Mouse (Mus musculus) lung, embryonic 16.5 days (tissue): Measurements from ENCODE around the gene Jun. TPM values are rescaled to one million over a fixed set of nuclear protein-coding genes. Genes with fewer than 3 reads are reported as not detected.
A peak's percentile ranks its signal among the peaks of the same experiment; 100 is the strongest.

ENCODE experiments used
- ATAC-seq: fragments of 200-750 bp; cut with Nextera tagmentation; 2 replicates; pipeline ENCODE4 v1.8.0; 2017; ENCODE audit warnings: low read depth, mild to moderate bottlenecking, moderate library complexity
- H3K27ac ChIP-seq: fragments of 300-500 bp; sonication (generic); 2 replicates; pipeline ENCODE4 v1.5.1; 2014; ENCODE audit warnings: mild to moderate bottlenecking, control low read depth, low read length
- H3K27me3 ChIP-seq: fragments of 300-500 bp; sonication (generic); 2 replicates; pipeline ENCODE4 v1.6.1; 2014; ENCODE audit warnings: low read depth, low read length, mixed read lengths; ENCODE audit not compliant: control insufficient read depth, insufficient read depth
- H3K36me3 ChIP-seq: fragments of 300-500 bp; sonication (generic); 2 replicates; pipeline ENCODE4 v1.6.1; 2014; ENCODE audit warnings: low read length; ENCODE audit not compliant: control insufficient read depth, insufficient read depth
- H3K4me1 ChIP-seq: fragments of 300-500 bp; sonication (generic); replicated peaks from 2 replicates; pipeline ENCODE4 v1.6.1; 2014; ENCODE audit warnings: low read length, mixed read lengths; ENCODE audit not compliant: control insufficient read depth, insufficient read depth
- H3K4me2 ChIP-seq: fragments of 300-500 bp; sonication (generic); 2 replicates; pipeline ENCODE4 v1.6.1; 2014; ENCODE audit warnings: low read depth, low read length, control low read depth
- H3K4me3 ChIP-seq: fragments of 300-500 bp; sonication (generic); 2 replicates; pipeline ENCODE4 v1.5.1; 2014; ENCODE audit warnings: mild to moderate bottlenecking, low read length, control low read depth
- H3K9ac ChIP-seq: fragments of 300-500 bp; sonication (generic); 2 replicates; pipeline ENCODE4 v1.6.1; 2014; ENCODE audit warnings: low read length, control low read depth
- H3K9me3 ChIP-seq: fragments of 300-500 bp; sonication (generic); 2 replicates; pipeline ENCODE4 v1.6.1; 2016; ENCODE audit warnings: low read length; ENCODE audit not compliant: control insufficient read depth
- WGBS: fragments of 180-500 bp; shearing (Covaris S2); extraction: QIAGEN DNeasy Blood & Tissue Kit; methylation state at CpG from one replicate; pipeline ENCODE4 v1.1.7; 2014; 5-methylcytosine and 5-hydroxymethylcytosine counted together
- polyA plus RNA-seq: library from polyadenylated mRNA; unstranded; fragments of >200 nt; fragmentation: Nextera tagmentation; extraction: Ambion mirVana; gene quantifications from 2 replicates; pipeline ENCODE4 v1.2.1, GENCODE M21; 2015

The Jun gene
- 110 and 119 TPM in 2 replicates for polyA plus RNA-seq

DNA sequence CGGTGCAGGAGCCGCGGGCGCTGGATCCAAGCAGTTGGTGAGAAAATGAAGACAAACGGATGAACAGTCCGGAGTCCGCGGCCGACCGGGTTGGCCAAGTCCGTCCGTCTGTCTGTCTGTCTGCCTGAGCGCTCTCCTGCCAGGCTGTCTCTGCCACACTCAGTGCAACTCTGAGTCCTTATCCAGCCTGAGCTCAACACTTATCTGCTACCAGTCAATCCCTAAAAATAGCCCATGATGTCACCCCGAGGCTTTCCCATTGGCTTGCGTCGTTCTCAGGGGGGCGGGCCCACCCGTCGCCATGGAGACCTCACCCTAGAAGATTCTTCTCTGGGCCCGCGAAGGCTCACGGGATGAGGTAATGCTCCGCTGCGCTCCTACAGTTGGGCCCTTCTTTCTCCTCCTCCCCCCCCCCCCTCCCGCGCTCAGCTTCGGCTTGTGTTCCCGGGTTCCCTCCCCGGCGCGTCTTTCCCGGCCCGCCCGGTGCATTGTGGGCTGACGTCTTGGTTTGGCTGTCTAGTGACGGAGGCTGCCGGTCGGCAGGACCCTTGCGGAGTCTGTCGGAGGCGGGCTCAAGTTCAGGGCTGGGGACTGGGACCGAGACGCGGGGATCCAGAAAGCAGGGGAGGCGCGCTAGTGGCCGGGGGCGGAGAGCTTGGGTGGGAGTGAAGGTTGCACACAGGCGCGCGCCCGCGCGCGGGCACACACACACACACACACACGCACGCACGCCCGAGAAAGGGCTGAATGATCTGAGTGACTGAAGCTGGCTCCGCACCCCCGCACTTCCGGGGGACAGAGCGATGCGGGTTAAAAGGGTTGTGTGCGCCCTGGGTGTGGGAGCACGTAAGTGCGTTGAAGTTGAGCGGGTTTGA lies at the start of gene Jun:
Gene Jun, minus strand, starts transcription at position 198 of the 875 bp plus-strand sequence.
- peaks cover 24% of the 10 kb centered on the region for H3K4me1 ChIP-seq
- H3K27me3 ChIP-seq: no peaks in the 10 kb centered on the region
- peak within 1 kb of the TSS; percentile 87 for H3K4me3 ChIP-seq
- peak within 1 kb of the TSS; percentile 98 for H3K9ac ChIP-seq
- WGBS: under 1% methylated on average over 62 of the region's 68 CpGs
- H3K27ac ChIP-seq: peak within 1 kb of the TSS; percentile 100
- peak; percentile 92 for ATAC-seq
- no peaks in the 10 kb centered on the region for H3K9me3 ChIP-seq
- H3K4me2 ChIP-seq: peak within 1 kb of the TSS; percentile 89
- 0 out of 2 replicates have a peak, but pooled peaks cover 2% of the 10 kb centered on the region for H3K36me3 ChIP-seq

DNA sequence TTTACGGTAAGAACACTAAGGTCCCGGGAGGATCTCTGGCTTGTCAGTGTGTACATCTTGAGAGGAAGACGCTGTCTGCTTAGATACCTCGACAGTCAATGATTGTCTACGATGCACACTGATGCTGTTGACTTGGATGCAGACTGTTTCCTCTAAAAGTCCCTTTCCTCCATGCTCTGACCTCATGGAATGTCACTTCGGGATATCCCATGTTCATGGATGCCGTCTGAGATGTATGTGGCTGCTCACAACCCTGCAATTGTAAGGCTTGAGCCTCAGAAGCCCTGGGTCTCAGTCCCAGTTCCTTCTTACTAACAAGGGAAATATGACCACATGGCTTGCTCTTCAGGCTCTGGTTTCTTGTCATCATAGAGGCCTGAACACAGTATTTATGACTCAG lies 49.7 kb upstream of the Jun start:
- H3K36me3 ChIP-seq: no peaks in the 10 kb centered on the region
- 94% methylated on average over 7 of the region's 7 CpGs for WGBS
- no peak overlapping the region for H3K4me2 ChIP-seq
- no peaks in the 10 kb centered on the region; the same call in 1 of the 2 replicates for H3K9me3 ChIP-seq
- no peak overlapping the region for H3K27ac ChIP-seq
- no peak for ATAC-seq
- no peaks in the 10 kb centered on the region for H3K27me3 ChIP-seq
- no peak overlapping the region for H3K9ac ChIP-seq
- H3K4me1 ChIP-seq: peaks cover 27% of the 10 kb centered on the region
- no peak overlapping the region for H3K4me3 ChIP-seq

DNA sequence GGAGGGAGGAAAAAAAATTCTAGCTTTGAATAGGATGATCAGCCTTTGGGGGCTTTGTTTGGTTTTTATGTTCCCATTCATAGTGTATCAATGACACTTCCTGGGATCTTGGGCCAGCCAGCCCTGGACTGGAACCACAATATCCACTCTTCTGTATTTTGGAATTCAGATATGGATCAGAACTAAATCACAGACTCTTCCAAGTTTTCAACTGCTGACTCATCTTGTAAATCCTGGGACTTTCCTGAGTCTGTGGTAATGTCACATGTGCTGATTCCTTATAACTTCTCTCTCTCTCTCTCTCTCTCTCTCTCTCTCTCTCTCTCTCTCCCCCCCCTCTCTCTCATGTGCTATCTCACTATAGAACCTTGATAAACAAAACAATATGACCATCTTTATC lies 48.7 kb upstream of the Jun start:
- Histone ChIP-seq H3K9me3 (no peaks in the 10 kb centered on the region; the same call in 1 of the 2 replicates), H3K27ac (no peak overlapping the region), H3K36me3 (no peaks in the 10 kb centered on the region), H3K27me3 (no peaks in the 10 kb centered on the region), H3K9ac (no peak overlapping the region), H3K4me3 (no peak overlapping the region), H3K4me1 (peaks cover 24% of the 10 kb centered on the region), H3K4me2 (no peak overlapping the region)
- ATAC-seq: no peak

DNA sequence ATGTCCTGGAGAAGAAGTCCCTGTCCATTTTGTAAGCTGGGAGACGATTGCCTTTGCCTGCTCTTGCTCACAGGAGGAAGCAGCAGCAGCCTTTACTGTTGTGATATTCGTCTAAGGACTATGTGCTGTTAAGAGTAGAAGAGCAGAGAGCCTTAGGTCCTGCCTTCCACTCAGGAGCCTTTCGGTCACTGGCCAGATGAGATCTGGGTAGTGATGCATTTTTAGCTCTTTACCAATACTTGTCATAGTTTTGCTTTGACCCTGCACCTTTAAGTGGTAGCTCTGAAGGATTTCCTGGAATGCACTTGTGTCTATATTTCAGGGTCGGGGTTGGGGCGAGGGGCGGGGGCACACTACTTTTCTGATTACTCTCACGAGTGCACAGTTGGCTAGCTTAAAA lies 47.4 kb upstream of the Jun start:
- Histone ChIP-seq H3K4me2 (no peak overlapping the region), H3K27ac (peak overlapping the region; percentile 51; the same call in 1 of the 2 replicates), H3K27me3 (no peaks in the 10 kb centered on the region), H3K9ac (no peak overlapping the region), H3K36me3 (no peaks in the 10 kb centered on the region), H3K4me1 (peaks cover 31% of the 10 kb centered on the region), H3K9me3 (no peaks in the 10 kb centered on the region; the same call in 1 of the 2 replicates), H3K4me3 (no peak overlapping the region)
- WGBS: 16% methylated on average over 7 of the region's 7 CpGs
- peak; percentile 75 for ATAC-seq

DNA sequence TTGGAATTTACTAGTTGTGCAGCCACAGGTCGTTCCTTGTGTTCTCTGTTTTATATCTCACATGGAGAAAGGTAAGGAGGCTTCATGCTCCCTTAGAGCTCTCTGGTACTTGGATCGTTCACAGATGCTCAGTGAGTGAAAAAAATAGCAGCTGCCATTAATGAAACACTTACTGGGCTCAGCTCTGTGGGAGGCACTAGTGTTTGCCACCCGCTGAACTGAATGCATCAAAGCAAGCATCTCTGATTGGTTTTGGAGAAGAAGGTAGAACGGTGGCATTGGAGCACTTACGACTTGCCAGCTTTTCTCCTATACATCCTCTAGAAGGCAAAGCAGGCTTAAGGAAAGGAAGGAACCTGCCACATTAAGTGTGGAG lies 46.7 kb upstream of the Jun start:
- no peaks in the 10 kb centered on the region for H3K36me3 ChIP-seq
- H3K9ac ChIP-seq: no peak overlapping the region
- H3K4me2 ChIP-seq: no peak overlapping the region
- H3K27ac ChIP-seq: no peak overlapping the region
- H3K27me3 ChIP-seq: no peaks in the 10 kb centered on the region
- no peaks in the 10 kb centered on the region; the same call in 1 of the 2 replicates for H3K9me3 ChIP-seq
- H3K4me1 ChIP-seq: peaks cover 36% of the 10 kb centered on the region
- H3K4me3 ChIP-seq: no peak overlapping the region
- 62% methylated on average over 5 of the region's 5 CpGs for WGBS
- ATAC-seq: no peak

DNA sequence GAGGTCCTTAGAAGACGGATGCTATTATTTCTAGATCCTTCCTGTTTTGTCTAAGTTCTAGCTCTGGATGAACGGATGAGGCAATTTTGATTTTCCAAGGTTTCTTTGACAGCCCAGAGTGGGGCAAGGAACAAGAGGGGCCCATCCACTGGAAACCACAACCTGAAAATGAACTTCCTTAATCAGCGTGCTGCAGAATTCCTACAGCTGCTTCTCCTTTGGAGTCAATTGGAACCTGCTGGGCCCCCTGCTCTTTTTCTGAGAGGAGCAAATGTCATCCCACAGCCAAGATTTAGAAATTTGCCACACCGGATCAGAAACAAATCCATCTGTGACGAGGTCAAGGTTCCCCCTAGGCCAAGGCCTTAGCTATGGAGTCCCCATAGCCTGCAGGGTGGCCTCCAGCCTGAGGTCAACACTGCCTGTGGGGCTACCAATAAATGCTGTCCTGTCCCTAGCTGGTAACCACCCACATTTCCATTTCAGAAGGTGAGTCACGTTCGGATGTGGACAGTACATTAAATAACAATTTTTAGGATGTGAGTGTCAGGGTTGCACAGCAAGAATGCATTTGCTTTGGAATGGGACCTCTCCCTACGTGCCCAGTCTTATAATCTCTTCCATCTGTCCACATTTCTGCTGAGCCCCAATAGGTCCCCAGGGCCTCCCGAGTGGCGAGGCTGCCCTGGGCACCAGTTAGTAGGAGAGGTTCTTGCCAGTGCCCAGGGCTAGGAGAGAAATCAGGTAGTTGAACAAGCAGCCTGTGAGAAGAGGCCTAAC lies 46.1 kb upstream of the Jun start:
- no peak for ATAC-seq
- no peaks in the 10 kb centered on the region for H3K27me3 ChIP-seq
- 56% methylated on average over 10 of the region's 10 CpGs for WGBS
- H3K4me1 ChIP-seq: peaks cover 41% of the 10 kb centered on the region
- no peaks in the 10 kb centered on the region; the same call in 1 of the 2 replicates for H3K9me3 ChIP-seq
- H3K4me2 ChIP-seq: no peak overlapping the region
- H3K27ac ChIP-seq: no peak overlapping the region
- no peak overlapping the region for H3K9ac ChIP-seq
- H3K36me3 ChIP-seq: no peaks in the 10 kb centered on the region
- no peak overlapping the region for H3K4me3 ChIP-seq

DNA sequence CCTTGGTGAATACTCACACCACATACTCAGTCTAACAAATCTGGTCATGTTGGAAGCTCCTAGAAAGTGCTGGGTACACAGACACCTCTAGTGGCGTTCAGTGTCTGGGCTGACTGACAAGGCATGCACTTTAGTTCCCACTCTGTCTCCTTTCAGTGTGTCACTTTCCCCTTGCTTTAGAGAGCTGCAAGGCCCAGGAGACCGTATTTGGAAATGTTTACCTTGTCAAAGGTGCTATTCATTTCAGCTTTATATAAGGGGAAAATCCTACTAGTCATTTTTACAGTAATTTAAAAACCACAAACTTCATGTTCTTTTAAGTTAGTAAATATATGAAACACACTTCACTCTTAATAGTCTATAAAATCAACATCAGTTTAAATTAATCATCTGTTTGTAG lies 44.7 kb upstream of the Jun start:
- ATAC-seq: no peak

DNA sequence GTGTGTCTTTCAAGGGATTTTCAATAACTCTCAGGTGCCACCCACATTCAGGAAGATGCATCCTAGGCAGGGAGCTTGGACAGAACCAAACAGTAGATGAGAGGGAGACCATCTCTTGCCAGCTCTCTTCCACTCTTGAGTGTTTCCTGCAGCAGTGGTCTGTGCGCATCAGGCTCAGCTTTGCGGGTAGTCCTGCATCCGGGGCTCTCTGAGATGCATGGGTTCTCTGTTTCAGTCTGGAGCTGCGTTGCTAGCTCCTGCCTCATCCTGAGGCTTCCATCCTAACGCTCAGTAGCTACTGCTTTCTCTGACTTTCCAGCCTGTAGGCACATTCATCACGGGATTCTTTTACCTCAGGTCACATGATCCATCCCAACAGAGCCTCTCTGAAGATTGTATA lies 43.9 kb upstream of the Jun start:
- Histone ChIP-seq H3K4me2 (no peak overlapping the region), H3K4me1 (peaks cover 51% of the 10 kb centered on the region), H3K4me3 (no peak overlapping the region), H3K27me3 (no peaks in the 10 kb centered on the region), H3K9ac (no peak overlapping the region), H3K36me3 (no peaks in the 10 kb centered on the region), H3K9me3 (no peaks in the 10 kb centered on the region), H3K27ac (no peak overlapping the region)
- no peak for ATAC-seq
- 81% methylated on average over 6 of the region's 6 CpGs for WGBS

More for the DNA sequence above, 44.7 kb upstream of the Jun start:
- Histone ChIP-seq H3K36me3 (no peaks in the 10 kb centered on the region), H3K4me3 (no peak overlapping the region), H3K9me3 (no peaks in the 10 kb centered on the region; the same call in 1 of the 2 replicates), H3K27me3 (no peaks in the 10 kb centered on the region), H3K4me1 (peaks cover 51% of the 10 kb centered on the region), H3K27ac (peak overlapping the region; percentile 11; the same call in 1 of the 2 replicates), H3K4me2 (no peak overlapping the region), H3K9ac (no peak overlapping the region)
- 33% methylated on average over 2 of the region's 2 CpGs for WGBS

DNA sequence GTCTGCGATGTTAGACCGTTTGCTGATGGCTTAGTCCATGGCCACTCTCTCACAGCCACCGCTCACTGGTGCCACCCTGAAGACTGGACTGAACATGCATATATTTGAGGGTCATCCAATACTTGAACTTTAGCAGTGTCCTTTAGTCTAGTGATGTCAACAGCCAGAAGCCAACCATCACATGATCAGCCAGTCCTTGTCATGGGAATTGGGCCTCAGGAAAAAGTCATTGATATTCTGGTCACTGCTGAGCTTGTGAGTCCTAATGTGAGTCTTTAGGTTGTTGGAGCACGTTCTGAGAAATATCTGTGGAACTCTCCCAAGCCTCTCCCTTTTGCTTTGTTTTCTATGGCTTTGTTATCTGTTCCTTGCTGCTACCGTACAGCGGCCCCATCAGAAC lies 43.3 kb upstream of the Jun start:
- H3K4me2 ChIP-seq: no peak overlapping the region
- H3K27ac ChIP-seq: peak overlapping the region; percentile 56
- 80% methylated on average over 6 of the region's 6 CpGs for WGBS
- H3K4me1 ChIP-seq: peaks cover 48% of the 10 kb centered on the region
- ATAC-seq: no peak
- H3K36me3 ChIP-seq: no peaks in the 10 kb centered on the region
- H3K9ac ChIP-seq: no peak overlapping the region
- no peaks in the 10 kb centered on the region for H3K27me3 ChIP-seq
- H3K9me3 ChIP-seq: no peaks in the 10 kb centered on the region
- no peak overlapping the region for H3K4me3 ChIP-seq
